Mouse (Mus musculus) brain, embryonic 14.5 days (tissue): Measurements from ENCODE around the gene Nemp1. TPM values are rescaled to one million over a fixed set of nuclear protein-coding genes. Genes with fewer than 3 reads are reported as not detected.

Experiments used
- DNase-seq: peaks from one replicate; pipeline ENCODE4 v3.0.0-alpha.2; 2011; ENCODE audit warnings: low read depth
- CTCF ChIP-seq: fragments of 200-500 bp; IDR thresholded peaks from 2 replicates; pipeline ENCODE4 v1.5.1; 2012; ENCODE audit warnings: inconsistent platforms, mild to moderate bottlenecking, moderate library complexity, borderline replicate concordance; ENCODE audit not compliant: insufficient read depth, insufficient read length; ENCODE audit errors: extremely low read depth
- POLR2A ChIP-seq: fragments of 200-500 bp; IDR thresholded peaks from 2 replicates; pipeline ENCODE4 v1.6.1; 2012; ENCODE audit warnings: mild to moderate bottlenecking, inconsistent platforms, borderline replicate concordance; ENCODE audit not compliant: poor library complexity, insufficient read depth, insufficient read length, severe bottlenecking; ENCODE audit errors: extremely low read depth
- polyA plus RNA-seq: library from polyadenylated mRNA; depleted of rRNA; stranded (reverse); fragments of >200 nt; gene quantifications from 2 replicates; pipeline ENCODE4 v1.2.3, GENCODE M21; 2012

The Nemp1 gene
- polyA plus RNA-seq, 1 experiment: 6.4 TPM

DNA sequence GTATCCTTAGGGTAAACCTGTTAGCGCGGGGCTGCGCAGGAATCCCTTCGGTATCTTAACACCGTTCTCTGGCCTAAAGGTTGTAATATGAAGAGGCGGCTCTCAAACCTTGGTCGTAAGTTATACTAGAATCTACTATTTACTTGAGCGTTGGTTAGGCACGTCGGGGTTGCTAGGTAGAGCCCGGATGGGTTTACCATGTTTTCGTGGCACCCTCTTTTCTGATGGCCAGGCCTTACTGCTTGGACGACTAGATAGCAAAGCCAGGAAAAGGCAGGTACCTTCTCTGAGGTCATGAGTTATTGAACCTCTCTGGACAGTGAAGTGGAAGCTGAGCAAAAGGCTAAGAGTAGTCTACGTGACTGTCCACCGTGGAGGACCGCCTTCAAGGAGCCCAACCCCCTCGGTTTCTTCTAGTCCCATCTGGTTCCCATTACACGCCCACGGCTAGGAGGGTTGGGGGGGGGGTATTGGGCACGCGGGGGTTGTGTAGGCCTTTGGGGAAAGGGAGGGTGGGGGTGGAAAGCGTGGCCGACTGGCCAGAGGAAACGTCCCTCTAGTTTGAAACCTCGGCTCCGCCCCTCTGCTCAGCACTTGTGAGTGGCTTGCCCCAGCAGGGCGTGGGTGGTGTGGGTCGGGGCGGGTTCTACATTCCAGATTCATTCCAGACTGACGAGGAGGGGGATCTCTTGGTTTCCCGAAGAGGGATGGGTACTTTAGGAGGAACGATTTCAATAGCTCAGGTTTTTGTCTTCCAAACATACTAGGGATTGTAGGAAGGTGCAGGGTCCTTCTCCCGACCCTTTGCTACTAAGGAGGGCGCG, 780 bp downstream of the Nemp1 start:
- peak; percentile 70 for DNase-seq

DNA sequence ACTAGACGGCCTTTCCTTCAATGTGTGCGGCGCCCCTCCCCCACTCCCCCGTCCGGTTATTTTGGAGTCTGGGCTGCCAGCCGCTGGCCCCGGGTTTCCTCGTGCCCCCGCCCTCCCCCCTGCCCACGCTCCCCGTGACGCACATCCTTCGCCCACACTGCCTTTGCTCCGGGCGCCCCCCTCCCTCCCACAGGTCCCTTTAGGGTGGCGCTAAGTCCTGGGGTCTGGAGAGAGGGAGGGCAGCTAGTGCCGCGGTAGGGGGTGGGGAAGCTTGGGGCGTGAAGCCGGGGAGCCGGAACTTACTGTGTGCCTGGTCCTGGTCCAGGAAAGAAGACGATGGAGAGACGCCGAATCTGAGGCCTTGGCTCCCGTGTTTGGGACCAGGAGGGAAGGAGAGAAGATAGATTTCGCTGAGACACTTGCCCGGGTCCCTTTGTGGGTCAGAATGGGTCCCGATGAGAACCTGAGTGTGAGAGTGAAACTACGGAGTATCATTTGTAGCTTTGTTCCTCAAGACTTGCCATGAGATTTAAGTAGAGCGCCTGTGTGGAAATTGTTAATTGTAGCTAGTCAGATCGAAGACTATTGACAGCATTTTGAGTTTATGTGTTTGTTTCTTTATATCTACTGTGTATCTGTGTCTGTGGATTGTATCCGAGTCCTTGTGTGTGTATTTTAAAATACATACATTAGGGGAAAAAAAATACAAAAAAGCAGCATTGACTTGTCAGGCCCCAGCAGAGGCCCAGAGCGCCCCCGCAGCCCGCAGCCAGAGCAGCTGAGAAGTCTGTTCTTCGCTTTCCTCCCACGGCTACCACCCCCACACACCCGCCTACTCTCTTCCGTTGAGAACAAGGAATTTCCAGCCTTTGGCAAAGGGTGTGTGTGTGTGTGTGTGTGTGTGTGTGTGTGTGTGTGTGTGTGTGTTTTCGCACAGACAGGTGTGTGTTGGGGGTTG, 1.7 kb downstream of the Nemp1 start, which contains the start of gene Nab2:
Nab2 (minus strand) TSS at position 476 of the 958 bp plus-strand sequence.
- no peak for TF ChIP-seq CTCF
- TF ChIP-seq POLR2A: no peak
- DNase-seq: peak; percentile 78

More for the DNA sequence above, 780 bp downstream of the Nemp1 start:
- TF ChIP-seq POLR2A (no peak), CTCF (no peak)

DNA sequence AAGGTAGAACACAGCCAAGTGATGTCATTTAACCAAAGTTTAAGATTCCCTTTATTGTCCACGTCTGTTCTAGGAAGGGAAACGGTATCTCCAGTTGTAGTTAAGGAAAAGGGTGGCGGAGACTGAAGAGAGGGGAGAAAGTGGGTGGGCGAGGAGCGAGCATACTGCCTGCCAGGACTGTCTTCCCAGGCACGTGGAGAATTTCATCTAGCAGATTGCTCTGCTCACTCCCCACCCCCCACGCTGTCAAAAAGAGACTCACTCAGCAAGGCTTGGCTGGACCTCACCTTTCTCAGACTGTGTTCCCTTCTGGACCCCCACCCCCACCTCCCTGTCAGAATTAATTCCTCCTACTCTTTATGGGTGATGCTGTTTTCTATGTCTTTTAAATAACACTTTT, 2.5 kb downstream of the Nemp1 start:
- no peak for TF ChIP-seq CTCF
- TF ChIP-seq POLR2A: no peak
- DNase-seq: peak; percentile 40

DNA sequence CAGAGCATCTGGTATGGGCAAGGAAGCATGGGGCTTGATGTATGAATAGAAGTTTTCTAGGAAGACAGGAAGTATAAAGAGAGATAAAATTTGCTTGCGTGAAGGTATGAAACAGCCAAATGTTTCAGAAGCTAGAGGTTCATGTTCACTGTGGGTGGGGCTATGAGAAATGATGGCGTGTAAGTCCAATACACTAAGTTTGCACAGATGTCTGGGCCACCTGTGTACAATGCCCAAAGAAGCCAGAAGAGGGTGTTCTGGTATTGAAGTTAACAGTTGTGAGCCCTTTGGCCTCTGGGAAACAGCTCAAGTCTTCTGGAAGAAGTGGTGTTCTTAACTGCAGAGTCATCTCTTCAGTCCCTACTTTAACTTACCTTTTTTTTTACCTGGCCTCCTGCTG, 3.5 kb downstream of the Nemp1 start:
- no peak for DNase-seq
- TF ChIP-seq POLR2A: no peak
- no peak for TF ChIP-seq CTCF

DNA sequence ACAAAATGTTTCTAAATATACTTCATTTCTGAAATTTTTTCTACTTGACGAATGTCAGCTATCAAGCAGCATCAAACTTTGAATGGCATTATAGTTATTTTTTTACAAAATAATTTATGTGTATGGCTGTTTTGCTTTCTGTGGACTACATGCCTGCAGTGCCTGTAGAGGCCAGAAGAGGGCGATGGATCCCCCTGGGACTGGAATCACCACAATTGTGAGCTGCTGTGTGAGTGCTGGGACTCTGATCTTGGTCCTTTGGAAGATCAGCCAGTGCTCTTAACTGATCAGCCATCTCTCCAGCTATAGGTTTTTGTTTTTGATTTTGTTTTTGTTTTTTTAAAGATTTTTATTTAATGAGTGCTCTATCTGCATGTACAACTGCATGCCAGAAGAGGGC, 4.6 kb downstream of the Nemp1 start:
- TF ChIP-seq CTCF: peak; percentile 43; the same call in 1 of the 2 replicates
- no peak for TF ChIP-seq POLR2A
- DNase-seq: no peak

DNA sequence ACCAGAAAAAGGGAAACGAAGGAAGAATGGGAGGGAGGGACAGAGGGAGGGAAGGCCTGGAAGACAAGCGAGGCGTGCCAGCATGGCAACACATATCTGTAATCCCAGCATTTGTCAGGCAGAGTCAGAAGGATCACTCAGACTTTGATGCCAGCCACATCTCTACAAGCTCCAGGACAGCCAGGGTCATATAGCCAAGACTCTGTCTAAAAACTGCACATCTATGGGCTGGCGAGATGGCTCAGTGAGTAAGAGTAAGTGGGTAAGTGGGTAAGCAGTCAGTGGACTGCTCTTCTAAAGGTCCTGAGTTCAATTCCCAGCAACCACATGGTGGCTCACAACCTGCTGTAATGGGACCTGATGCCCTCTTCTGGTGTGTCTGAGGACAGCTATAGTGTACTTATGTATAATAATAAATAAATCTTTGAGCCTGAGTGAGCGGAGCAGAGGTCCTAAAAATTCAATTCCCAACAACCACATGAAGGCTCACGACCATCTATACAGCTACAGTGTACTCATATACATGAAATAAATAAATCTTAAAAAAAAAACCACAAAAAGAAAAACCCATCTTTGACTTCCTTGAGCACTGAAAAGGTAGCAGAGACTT, 7.5 kb downstream of the Nemp1 start:
- TF ChIP-seq POLR2A (no peak), CTCF (no peak)
- DNase-seq: no peak

DNA sequence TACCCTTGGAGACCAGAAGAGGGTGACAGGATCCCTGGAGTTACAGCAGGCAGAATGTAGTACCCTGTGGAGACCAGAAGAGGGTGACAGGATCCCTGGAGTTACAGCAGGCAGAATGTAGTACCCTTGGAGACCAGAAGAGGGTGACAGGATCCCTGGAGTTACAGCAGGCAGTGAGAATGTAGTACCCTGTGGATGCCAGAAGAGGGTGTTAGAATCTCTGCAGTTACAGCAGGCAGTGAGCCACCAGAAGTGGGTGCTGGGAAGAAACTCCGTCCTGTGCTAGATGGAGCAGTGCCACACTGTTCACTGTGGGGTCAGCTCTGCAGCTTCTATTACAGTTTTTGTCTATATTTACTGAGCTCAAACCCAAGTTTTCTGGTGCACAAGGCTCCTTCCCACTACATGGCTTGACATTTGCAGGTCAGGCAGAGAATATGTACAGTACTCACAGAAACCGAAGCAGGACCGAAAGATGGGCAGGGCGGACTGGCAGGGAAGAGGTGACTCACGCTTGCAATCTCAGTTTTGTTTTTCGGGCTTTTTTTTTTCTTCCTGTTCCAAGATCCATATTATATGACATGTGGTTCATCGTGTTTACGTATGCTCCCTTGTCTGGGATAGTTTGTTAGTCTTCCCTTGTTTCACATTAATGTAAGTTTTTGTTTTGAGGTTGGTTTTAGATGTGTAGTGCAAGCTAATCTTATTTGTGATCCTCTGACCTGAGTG, 8.3 kb downstream of the Nemp1 start:
- DNase-seq: peak; percentile 90
- no peak for TF ChIP-seq POLR2A
- peak; percentile 75; the same call in 1 of the 2 replicates for TF ChIP-seq CTCF

DNA sequence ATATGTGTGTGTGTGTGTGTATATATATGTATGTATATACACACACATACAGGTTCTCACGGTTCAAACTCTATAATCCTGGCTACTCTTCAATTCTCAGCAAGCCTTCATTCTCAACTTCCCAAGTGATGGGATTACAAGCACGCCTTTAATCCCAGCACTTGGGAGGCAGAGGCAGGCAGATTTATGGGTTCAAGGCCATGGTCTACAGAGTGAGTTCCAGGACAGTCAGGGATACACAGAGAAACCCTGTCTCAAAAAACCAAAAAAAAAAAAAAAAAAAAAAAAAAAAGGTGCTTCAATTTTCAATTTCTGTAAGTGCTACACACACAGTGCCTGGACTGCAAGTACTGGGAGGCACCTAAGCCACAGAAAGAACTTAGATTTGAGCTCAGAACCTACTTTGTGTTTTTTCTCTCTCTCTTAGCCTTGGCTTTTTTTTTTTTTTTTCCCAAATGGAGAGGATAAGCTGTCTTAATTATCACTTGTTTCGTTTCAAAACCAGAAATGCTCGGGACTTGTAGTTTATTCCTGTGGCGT, 9.2 kb downstream of the Nemp1 start:
- TF ChIP-seq CTCF (no peak), POLR2A (no peak)
- no peak for DNase-seq

DNA sequence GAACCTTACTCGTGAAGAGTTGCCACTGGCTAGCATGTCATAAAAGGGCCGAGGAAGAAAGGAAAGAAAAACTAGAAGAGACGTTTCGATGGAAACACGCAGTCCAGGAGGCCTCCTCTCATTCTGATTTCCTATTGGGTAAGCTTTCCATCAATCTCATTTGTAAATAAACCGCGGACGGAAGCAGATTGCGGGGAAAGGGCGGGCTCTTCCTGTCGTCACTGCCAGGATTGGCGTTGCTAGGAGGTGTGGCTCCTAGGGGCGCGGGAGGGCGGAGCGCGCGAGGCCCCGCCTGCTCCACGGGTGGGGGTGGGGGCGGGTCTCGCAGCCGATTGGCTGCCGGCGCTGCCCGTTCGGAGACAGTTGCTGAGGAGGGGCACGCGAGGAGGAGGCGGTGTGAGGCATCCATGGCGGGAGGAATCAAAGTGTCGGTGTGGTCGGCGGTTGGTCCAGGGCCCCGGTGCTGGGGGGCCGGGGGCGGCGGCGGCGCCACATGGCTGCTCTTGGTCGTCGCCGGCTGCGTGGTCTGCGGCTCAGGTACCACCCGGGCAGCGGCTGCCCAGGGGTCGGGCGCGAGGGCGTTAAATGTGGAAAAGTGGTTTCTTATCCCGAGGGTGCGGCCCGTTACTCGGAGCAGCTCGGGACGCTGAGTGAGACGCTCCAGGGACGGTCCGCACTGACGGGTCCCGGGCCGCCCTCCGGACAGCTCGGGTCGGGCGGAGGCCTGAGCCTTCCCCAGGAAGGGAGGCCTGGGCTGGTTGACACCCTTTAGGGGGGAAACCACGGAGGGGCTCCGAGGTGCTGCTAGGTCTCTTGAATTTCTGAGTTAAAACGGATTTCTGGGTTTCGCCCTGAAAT, 10.2 kb downstream of the Nemp1 start:
- DNase-seq: peak; percentile 100
- TF ChIP-seq CTCF (no peak), POLR2A (peak; percentile 44; the same call in 1 of the 2 replicates)

DNA sequence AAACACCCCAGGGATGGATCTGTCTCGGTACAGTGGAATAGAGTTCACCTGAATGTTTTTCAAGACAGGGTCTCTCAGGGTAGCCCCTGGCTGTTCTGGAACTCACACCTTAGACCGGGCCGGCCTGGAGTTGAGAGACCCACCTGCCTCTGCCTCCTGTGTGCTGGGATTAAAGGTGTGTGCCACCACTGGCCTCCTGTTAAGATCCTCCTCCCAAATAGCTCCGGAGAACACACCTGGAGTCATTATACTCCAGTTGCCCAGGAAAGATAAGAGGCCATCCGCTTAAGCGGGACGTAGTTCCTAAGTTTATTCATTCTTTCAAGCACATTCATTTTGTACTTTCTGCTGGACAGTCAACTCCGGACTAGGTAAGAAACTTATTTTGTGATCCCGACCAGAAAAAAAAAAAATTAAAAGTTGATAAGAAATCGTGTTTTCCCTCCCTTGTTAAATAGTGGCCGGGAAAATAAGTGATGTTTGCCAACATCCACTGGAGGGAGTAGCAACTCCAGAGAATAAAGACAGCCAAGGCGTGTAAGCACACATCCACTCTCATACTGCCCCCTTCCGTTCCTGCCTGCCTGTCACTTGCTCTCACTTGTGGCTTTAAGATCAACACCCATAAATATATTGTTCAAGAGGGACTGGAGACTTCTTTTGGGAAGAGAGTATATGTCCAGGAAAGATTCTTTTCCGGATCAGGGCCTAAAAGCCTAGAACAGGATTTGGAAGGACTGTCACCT, 11.1 kb downstream of the Nemp1 start:
- no peak for TF ChIP-seq POLR2A
- peak; percentile 81 for TF ChIP-seq CTCF
- DNase-seq: peak; percentile 92
